In the genomic region with DNA sequence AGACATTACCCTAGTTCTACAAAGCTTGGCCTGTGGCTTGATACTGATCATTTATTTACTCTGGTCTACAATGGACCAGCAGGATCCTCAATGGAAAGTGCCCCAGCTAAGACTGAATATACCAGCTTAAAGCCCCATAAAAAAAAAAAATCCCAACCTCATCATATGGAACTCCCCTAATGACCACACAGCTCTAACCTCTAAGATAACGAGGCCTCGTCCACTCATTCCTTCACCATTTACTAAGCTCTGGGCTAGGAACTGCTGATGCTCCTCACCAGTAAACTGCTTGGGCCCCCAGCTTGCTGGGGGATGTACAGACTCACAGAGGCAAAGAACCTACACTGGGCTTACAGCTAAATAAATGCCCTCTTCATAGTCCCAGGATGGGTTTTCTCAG, we compare ENCODE assay signal across 22 mouse cellular contexts.
DNase-seq lines count a peak whose midpoint lies in the region; ATAC-seq and TF ChIP-seq lines count a peak whose summit lies in the region.
"Had no signal": no experiment of that assay in that cellular context is flagged by ENCODE, and none has a peak within 500 bp of the region (broad histone marks: within the 10 kb centered on the region; RNA-seq: fewer than 3 reads in every experiment).

No protein-coding gene starts in this region.

- no peaks in the 10 kb centered on the region for H3K36me3 ChIP-seq in forebrain, embryonic 11.5 days (ENCODE audit: control insufficient read depth, insufficient read depth, low read length)
- no peaks in the 10 kb centered on the region for H3K36me3 ChIP-seq in forebrain, embryonic 15.5 days
- peaks cover 38% of the 10 kb centered on the region for H3K36me3 ChIP-seq in midbrain, embryonic 10.5 days
- H3K36me3 ChIP-seq in midbrain, embryonic 15.5 days (replicated peaks), result no peaks in the 10 kb centered on the region
- H3K36me3 ChIP-seq in embryonic facial prominence, embryonic 10.5 days (replicated peaks), result peaks cover 40% of the 10 kb centered on the region
- peaks cover 2% of the 10 kb centered on the region; the same call in 1 of the 2 replicates for H3K36me3 ChIP-seq in limb, embryonic 12.5 days

- H3K4me1 ChIP-seq in forebrain, embryonic 11.5 days (replicated peaks; ENCODE audit: control insufficient read depth, insufficient read depth, low read length), result peaks cover 34% of the 10 kb centered on the region
- peaks cover 88% of the 10 kb centered on the region for H3K4me1 ChIP-seq in forebrain, embryonic 15.5 days
- peaks cover 96% of the 10 kb centered on the region for H3K4me1 ChIP-seq in midbrain, embryonic 10.5 days
- H3K4me1 ChIP-seq in midbrain, embryonic 15.5 days, result peaks cover 78% of the 10 kb centered on the region
- peaks cover 82% of the 10 kb centered on the region for H3K4me1 ChIP-seq in embryonic facial prominence, embryonic 10.5 days
- peaks cover 88% of the 10 kb centered on the region for H3K4me1 ChIP-seq in limb, embryonic 12.5 days (replicated peaks)

- ATAC-seq in forebrain, embryonic 11.5 days (replicated peaks; ENCODE audit: low FRiP score), result no peak
- ATAC-seq in forebrain, embryonic 15.5 days (replicated peaks), result no peak
- ATAC-seq in midbrain, embryonic 15.5 days (replicated peaks), result no peak
- ATAC-seq in limb, embryonic 12.5 days (ENCODE audit: insufficient number of reproducible peaks, insufficient read depth, low FRiP score, low TSS enrichment, low read depth), result no peak
- ATAC-seq: lung, postnatal 0 days had no signal

- no peak overlapping the region for H3K4me2 ChIP-seq in forebrain, embryonic 11.5 days (ENCODE audit: low read depth, low read length, severe bottlenecking)
- no peak overlapping the region for H3K4me2 ChIP-seq in forebrain, embryonic 15.5 days (replicated peaks)
- H3K4me2 ChIP-seq in midbrain, embryonic 15.5 days, result no peak overlapping the region
- no peak overlapping the region for H3K4me2 ChIP-seq in limb, embryonic 12.5 days
- H3K4me2 ChIP-seq: heart, embryonic 13.5 days had no signal

- 39% methylated on average over 2 of the region's 2 CpGs for WGBS in forebrain, embryonic 11.5 days
- WGBS in forebrain, embryonic 15.5 days, result 52% methylated on average over 2 of the region's 2 CpGs
- WGBS in midbrain, embryonic 10.5 days, result 87% methylated on average over 2 of the region's 2 CpGs
- 68% methylated on average over 2 of the region's 2 CpGs for WGBS in midbrain, embryonic 15.5 days
- 86% methylated on average over 2 of the region's 2 CpGs for WGBS in embryonic facial prominence, embryonic 10.5 days
- 55% methylated on average over 2 of the region's 2 CpGs for WGBS in limb, embryonic 12.5 days

- H3K27me3 ChIP-seq in forebrain, embryonic 11.5 days (ENCODE audit: control insufficient read depth, insufficient read depth, low read length), result no peaks in the 10 kb centered on the region
- H3K27me3 ChIP-seq in forebrain, embryonic 15.5 days, result no peaks in the 10 kb centered on the region
- no peaks in the 10 kb centered on the region for H3K27me3 ChIP-seq in midbrain, embryonic 10.5 days (ENCODE audit: low read depth, poor library complexity, severe bottlenecking)
- H3K27me3 ChIP-seq in midbrain, embryonic 15.5 days (replicated peaks), result no peaks in the 10 kb centered on the region
- H3K27me3 ChIP-seq in embryonic facial prominence, embryonic 10.5 days (replicated peaks; ENCODE audit: low read depth, poor library complexity, severe bottlenecking), result no peaks in the 10 kb centered on the region
- no peaks in the 10 kb centered on the region for H3K27me3 ChIP-seq in limb, embryonic 12.5 days
- H3K27me3 ChIP-seq: heart, embryonic 13.5 days had no signal

- no peak for TF ChIP-seq CTCF in gastrocnemius, adult 2 months (IDR thresholded peaks at IDR 0.05)

- intact Hi-C loops in gastrocnemius, adult 2 months (cut with DNase I), result no loop called here

- H3K27ac ChIP-seq in forebrain, embryonic 11.5 days (ENCODE audit: low read depth, low read length), result peak overlapping the region; percentile 19; the same call in 1 of the 2 replicates
- H3K27ac ChIP-seq in forebrain, embryonic 15.5 days (replicated peaks), result no peak overlapping the region
- peak overlapping the region; percentile 70 for H3K27ac ChIP-seq in midbrain, embryonic 10.5 days (replicated peaks)
- no peak overlapping the region; the same call in 1 of the 2 replicates for H3K27ac ChIP-seq in midbrain, embryonic 15.5 days
- H3K27ac ChIP-seq in embryonic facial prominence, embryonic 10.5 days (replicated peaks), result peak overlapping the region; percentile 44; the same call in 1 of the 2 replicates
- H3K27ac ChIP-seq in limb, embryonic 12.5 days, result peak overlapping the region; percentile 23; the same call in 1 of the 2 replicates
- H3K27ac ChIP-seq in gastrocnemius, adult 2 months, result no peak overlapping the region
- H3K27ac ChIP-seq: heart, adult 2 months; heart, embryonic 13.5 days; macrophage; stomach, postnatal 0 days had no signal

- peak overlapping the region; percentile 13; the same call in 1 of the 2 replicates for H3K9ac ChIP-seq in forebrain, embryonic 11.5 days (ENCODE audit: low read length)
- H3K9ac ChIP-seq in forebrain, embryonic 15.5 days (replicated peaks), result no peak overlapping the region
- no peak overlapping the region for H3K9ac ChIP-seq in midbrain, embryonic 15.5 days
- H3K9ac ChIP-seq in limb, embryonic 12.5 days (replicated peaks), result no peak overlapping the region
- H3K9ac ChIP-seq: heart, embryonic 13.5 days had no signal

- no peak overlapping the region for H3K4me3 ChIP-seq in forebrain, embryonic 11.5 days (ENCODE audit: low read depth, low read length)
- H3K4me3 ChIP-seq in forebrain, embryonic 15.5 days, result no peak overlapping the region
- H3K4me3 ChIP-seq in midbrain, embryonic 10.5 days, result no peak overlapping the region
- no peak overlapping the region for H3K4me3 ChIP-seq in midbrain, embryonic 15.5 days
- H3K4me3 ChIP-seq in embryonic facial prominence, embryonic 10.5 days, result no peak overlapping the region
- H3K4me3 ChIP-seq in limb, embryonic 12.5 days (replicated peaks), result no peak overlapping the region
- no peak overlapping the region for H3K4me3 ChIP-seq in gastrocnemius, adult 2 months
- H3K4me3 ChIP-seq: heart, adult 2 months; heart, embryonic 13.5 days had no signal

- no peak for DNase-seq in forebrain, embryonic 11.5 days (ENCODE audit: low spot score)
- DNase-seq in midbrain, embryonic 10.5 days (ENCODE audit: low spot score), result no peak
- DNase-seq in embryonic facial prominence, embryonic 10.5 days (ENCODE audit: low spot score), result no peak
- DNase-seq in cerebellum, adult 11-12 months, result no peak
- no peak for DNase-seq in gastrocnemius, adult 2 months
- DNase-seq: adrenal gland, postnatal 25 days; cerebellum, adult 9-10 months; gastrocnemius, postnatal 36 days; heart, adult 2 months; heart, postnatal 14 days; kidney, adult 18-20 months; kidney, postnatal 4 days; left cerebral cortex, postnatal 4 days; right cerebral cortex, postnatal 14 days; thymus, adult 2 months had no signal

- no peaks in the 10 kb centered on the region for H3K9me3 ChIP-seq in forebrain, embryonic 11.5 days (ENCODE audit: control insufficient read depth, low read length)
- H3K9me3 ChIP-seq in forebrain, embryonic 15.5 days, result no peaks in the 10 kb centered on the region
- no peaks in the 10 kb centered on the region for H3K9me3 ChIP-seq in midbrain, embryonic 10.5 days (replicated peaks)
- H3K9me3 ChIP-seq in midbrain, embryonic 15.5 days, result no peaks in the 10 kb centered on the region
- H3K9me3 ChIP-seq in embryonic facial prominence, embryonic 10.5 days, result no peaks in the 10 kb centered on the region
- H3K9me3 ChIP-seq in limb, embryonic 12.5 days, result no peaks in the 10 kb centered on the region
- H3K9me3 ChIP-seq: heart, embryonic 13.5 days had no signal

Comparison
In these comparisons a context has a peak if more than half of its experiments do, and no peak if none do; other contexts are left out.
1. H3K27ac ChIP-seq: peak in forebrain, embryonic 11.5 days (single experiment), midbrain, embryonic 10.5 days (single experiment), embryonic facial prominence, embryonic 10.5 days (single experiment) and limb, embryonic 12.5 days (single experiment); none in forebrain, embryonic 15.5 days (single experiment), midbrain, embryonic 15.5 days (single experiment) and gastrocnemius, adult 2 months (single experiment).